Mouse (Mus musculus) adrenal gland, postnatal 36 days (tissue): ENCODE data around the gene Gpx6. TPM values are rescaled to one million over a fixed set of nuclear protein-coding genes. Genes with fewer than 3 reads are reported as not detected.
A peak's percentile ranks its signal among the peaks of the same experiment; 100 is the strongest.

Source experiments
- DNase-seq, 2 experiments: peaks; one replicate each; pipeline ENCODE4 v3.0.0; 2021; ENCODE audit warnings: mixed read lengths in 1 of 2
- long read RNA-seq, 2 experiments: library from polyadenylated mRNA; stranded (forward); transcript quantifications; one replicate each; pipeline ENCODE4 v2.0.0; 2021; ENCODE audit warnings: borderline sequencing depth in 2 of 2
- total RNA-seq, 2 experiments: library from RNA; stranded (reverse); gene quantifications; 2 replicates each; pipeline ENCODE4 v1.2.3; 2021

The Gpx6 gene
- not detected for total RNA-seq
- long read RNA-seq, experiment 1, result 0 reads
- long read RNA-seq, experiment 2, result 0 reads

DNA sequence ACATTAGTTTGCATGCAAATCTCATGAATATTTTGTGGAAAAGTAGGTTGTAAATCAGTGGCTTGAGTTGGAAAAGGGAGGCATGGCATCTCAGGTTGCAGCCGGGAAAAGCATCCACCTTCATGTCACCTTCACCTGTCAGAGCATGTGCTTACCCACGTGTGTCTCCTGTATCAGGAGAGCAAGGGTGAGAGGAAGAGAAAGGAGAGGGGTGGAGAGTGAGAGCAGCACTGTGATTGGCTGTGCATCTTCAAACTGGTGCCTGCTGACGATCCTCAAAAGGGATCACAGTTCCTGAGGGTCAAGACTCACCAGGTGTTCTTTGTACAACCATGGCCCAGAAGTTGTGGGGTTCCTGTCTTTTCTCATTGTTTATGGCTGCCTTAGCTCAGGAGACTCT, at the start of gene Gpx6:
Gene Gpx6, plus strand, starts transcription at position 200 of the 400 bp plus-strand sequence.
- DNase-seq, result no peak

DNA sequence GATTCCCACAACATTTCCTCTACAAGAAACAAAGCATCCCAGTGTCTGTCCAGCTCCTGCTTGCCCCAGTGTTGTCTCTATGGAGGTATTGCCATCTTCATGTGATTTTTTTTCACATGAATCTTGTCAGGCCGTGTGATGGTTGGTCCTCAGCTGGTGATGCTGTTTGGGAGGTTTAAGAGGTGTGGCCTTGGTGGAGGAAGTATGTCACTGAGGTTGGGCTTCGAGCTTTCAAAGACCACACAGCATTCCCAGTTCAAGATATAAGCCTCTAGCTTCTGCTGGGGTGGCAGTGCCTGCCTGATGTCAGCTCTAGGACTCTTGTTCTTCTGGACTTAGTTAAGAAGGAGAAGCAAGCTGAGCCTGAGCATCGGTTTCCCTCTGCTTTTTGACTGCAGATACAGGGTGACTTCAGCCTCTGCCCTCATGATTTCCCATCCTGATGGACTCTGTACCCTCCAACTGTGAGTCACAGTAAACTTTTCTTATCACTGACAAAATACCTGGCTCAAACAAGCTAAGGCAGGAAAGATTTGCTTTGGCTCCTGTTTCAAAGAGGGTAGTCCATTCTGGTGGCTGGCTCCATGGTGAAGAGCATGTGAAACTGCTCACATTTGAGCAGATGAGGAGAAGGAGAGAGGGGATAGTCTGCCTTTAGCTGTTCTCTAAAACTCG, 49.0 kb upstream of the Gpx6 start:
- no peak for DNase-seq

DNA sequence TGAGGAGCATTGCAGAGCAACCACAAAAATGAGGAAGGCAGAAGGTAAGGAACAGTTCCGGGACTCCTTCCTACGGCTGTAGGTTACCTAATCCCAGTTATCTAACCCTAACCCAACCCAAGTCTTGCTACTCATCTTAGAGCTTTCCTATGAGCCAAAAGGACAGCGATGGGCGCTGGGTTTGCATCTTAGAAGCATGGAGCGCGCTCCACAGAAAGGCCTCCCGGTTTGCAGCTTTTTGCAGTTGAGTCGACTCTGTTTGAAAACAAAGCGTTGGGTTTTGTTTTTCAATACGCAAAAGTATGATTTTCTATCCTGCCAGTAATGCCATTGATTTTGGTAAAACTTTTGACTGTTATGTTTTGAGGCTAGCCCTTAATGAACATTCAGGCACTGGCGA, 48.0 kb upstream of the Gpx6 start:
- DNase-seq, result no peak

DNA sequence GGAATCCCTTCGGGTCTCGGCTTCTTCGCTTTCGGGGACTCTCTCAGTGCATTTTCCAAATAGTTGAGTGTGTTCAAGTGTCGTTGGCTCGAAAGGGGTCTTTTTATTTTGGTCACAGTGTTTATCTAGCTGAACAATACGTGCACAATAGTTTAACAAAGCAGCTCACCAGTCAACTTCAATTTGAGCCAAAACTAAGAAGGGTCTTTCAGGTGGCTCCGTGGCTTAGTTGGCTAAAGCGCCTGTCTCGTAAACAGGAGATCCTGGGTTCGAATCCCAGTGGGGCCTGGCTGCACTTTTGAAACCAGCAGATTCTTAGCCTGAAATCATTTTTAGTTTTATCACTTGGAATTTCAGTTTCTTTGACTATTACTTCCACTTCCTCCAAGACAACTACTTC, 47.6 kb upstream of the Gpx6 start:
- no peak for DNase-seq

DNA sequence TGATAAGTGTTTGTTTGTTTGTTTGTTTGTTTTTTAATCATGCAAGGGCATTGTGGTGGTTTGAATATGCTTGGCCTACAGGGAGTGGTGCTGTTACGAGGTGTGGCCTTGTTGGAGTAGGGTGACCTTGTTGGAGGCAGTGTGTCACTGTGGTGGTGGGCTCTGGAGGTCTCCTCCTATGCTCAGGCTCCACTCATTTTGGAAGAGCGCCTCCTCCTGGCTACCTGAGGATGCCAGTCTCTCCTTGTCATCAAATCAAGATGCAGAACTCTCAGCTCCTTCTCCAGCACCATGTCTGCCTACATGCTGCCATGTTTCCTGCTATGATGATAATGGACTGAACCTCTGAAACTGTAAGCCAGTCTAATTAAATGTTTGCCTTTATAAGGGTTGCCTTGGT, 46.2 kb upstream of the Gpx6 start:
- no peak for DNase-seq

DNA sequence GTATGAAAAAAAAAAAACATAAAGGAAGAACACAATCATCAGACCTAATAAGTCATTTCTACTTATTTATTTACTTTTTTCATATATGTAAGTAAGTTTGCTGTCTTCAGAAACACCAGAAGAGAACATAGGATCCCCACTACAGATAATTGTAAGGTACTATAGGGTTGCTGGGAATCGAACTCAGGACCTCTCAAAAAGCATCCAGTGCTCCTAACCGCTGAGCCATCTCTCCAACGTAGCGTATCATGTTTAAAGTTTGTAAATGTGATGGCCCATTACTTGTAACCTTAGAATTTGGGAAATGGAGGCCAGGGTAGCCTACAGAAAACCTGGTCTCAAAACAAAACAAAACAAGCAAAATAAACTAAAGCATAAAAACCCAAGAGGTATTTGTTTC, 44.4 kb upstream of the Gpx6 start:
- DNase-seq, result no peak

DNA sequence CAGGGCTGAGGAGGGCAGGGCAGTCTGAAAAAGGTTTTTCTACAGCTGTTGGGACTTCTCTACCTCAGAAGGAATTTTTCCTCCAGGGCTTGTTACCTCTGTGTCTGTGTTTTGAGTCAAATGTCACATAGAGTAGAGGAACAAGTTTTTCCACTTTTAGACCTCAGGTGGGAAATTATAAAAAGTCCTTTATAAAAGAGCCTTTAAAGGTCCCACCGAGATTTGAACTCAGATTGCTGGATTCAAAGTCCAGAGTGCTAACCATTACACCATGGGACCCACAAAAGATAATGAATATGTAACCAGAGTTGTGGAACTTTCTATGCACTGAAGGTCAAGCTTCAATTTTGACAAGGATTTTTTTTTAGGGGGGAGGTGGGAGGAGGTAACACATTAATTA, 43.7 kb upstream of the Gpx6 start:
- DNase-seq, result no peak

DNA sequence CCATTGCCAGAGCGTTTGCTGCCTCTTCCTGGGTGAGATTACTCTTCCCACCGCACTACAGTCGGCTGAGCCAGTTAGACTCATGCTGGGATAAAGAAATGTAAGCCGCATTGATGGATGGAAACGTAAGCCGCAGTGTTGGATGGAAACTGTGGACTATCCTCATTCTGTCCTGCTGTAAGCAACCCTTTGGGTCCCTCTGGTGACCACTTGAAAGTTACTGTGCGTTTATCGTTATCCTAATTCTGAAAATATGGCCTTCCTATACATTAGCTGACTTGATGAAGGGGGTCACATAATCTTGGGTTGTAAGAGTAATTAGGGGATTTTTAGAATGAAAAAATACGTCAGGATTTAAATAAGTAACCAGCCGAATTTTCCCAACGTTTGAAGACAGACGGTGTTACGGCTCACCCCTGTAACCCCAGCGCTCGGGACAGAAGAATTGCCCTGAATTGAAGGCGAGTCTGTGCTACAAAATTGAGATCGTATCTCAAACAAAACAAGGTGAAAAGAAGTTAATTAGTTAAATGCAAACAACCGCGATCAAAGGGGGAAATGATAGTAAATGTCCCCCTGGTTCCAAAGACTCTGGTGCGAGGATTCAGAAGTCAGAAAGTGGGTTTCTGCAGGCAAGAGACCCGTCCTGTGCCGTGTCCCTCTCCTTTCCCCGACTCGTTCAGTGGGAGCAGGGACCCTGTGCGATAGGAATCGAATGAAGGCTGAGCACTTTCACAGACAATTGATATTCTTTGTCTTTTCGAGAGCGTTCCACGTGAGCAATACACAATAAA, 36.7 kb upstream of the Gpx6 start:
- peak in 1 of 2 experiments; percentile 11 for DNase-seq

DNA sequence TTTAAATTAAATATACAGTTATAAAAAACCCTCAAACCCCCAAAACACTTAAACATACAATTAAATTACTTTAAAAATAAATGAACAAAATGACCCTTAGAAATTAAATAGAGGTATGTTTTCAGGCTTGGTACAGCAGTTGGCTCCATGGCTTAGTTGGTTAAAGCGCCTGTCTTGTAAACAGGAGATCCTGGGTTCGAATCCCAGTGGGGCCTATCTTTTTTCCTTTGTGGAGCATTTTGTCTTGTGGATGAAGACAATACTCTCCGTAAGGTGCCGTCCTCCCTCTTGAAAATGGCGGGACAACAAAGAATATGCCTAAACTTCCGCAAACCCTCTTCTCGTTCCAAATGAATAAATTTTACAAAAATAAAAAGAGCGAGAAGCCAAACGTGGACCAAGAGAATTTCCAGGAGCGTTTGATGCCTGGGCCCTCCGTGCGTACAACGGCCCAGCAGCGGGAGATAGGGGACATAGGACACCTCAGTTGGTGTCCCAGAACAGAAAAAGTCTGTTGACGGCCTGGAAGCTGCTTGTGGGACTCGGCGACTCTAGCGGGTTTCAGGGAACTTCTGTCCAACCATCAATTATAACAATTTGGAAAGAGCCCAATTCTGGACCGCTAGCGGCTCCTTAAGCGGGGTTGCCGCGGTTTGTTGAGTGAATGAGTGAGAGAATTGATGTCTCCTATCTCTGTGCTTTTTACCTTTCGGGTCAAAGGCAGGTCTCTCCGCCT, 35.9 kb upstream of the Gpx6 start:
- DNase-seq, result peak; percentile 75 to 79

DNA sequence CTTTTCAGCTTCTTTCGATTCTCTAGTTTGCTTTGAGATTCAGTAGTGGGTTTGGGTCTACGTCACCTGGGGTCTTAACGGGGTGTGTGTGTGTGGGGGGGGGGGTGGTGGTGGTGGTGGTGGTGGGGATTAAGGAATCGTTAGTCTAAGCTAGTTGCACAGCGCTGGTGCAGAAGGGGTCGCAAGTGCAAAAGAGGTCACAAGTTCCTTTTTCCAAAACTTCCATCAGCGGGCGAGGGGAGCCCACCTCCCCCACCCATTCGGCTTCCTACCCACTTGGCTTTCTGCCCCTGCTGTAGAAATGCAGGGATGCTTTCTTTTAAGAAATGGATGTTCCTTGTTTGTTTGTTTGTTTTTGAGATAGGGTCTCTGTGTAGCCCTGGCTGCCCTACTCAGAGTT, 35.4 kb upstream of the Gpx6 start:
- no peak for DNase-seq

DNA sequence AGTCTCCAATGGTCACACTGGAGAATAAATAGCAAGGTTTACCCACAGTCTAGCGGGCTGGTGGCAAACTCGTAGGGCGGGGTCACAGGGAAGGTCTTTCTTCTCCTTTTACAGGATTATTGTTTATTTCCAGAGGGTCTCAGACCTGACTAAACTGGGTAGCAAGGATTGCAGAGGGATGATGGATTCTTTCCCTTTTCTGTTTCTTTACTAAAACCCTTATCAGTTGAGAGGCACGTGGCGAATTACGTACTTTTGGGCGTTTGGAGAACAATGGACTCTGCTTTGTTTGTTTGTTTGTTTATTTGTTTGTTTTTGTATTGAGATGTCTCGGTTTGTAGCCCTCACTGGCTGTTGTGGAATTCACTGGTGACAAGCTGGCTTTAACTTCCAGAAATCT, 32.8 kb upstream of the Gpx6 start:
- DNase-seq, result no peak

DNA sequence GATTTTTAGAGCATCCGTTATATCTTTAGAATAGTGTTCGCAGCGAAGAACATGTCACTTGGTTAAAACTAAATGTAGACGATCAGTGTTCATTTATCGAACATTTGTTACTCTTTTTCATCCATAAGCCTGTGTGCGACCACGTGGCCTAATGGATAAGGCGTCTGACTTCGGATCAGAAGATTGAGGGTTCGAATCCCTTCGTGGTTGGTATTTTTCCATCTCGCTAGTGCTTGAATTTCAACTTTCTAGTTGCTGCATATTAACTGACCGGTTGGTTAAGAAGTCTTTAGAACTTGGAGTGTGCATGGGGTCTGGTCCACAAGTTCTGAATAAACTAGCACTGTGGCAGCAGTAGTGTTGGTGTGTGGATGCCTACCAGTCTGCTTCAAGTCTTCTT, 32.4 kb upstream of the Gpx6 start:
- peak; percentile 74 to 82 for DNase-seq

DNA sequence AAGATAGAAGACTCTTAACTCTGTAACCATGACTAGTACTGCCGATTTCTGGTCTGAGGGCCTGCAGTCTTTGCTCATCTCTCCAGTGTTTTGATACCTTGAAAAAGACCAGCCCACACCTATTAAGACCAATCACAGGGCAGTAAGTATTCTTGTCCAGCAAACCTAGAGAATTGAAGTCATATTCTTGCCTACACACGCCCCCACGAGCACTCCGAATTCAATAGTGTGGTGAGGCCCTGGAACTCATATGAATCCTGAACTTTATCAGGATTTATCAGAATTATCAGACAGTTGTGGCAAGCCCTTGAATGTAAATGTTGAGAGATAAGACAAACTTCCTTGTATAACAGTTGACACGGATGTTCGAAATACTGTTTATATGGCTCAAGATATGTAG, 19.3 kb upstream of the Gpx6 start, which contains the start of gene Gpx5:
Gene Gpx5, minus strand, starts transcription at position 101 of the 400 bp plus-strand sequence.
- no peak for DNase-seq

DNA sequence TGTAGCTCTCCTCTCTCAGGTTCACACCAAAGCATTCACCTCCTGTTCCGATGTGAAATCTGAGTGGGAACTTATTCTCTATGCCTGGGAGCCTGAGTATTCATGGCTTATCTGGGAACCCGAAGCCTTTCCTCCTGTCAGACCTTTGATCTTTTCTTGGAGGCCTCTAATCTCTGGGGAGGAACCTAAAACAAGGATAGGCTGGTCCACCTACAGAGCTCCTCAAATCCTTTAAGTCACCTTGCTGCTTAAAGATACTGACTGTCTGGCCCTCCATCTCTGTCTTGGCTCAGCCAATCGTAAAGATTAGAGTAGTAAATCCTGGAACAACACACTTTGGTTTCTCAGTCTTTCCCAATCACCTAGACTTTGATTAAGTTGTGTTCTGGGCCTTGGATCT, 13.4 kb upstream of the Gpx6 start:
- no peak for DNase-seq

DNA sequence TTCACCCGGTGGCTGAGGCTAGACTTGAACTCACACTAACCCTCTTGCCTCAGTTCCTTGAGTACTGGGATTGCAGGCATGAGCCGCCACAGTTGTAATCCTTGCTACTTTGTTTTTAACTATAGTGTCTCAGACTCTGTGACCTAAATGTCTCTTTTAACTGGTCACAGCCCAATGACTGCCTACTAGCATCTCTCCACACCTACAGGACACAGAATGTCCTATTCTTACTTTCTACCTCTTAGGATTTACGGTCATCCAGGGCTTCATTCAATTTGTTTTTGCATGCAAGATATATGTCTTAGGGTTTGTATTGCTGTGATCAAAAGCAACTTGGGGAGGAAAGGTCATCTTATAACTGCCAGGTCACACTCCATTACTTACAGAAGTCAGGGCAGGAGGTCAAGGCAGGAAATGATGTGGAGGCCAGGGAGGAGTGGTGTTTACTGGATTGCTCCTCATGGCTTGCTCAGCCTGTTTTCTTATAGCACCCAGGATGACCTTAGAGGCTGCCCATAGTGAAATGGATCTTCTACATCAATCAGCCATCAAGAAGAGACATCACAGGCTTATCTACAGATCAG, 7.3 kb upstream of the Gpx6 start:
- no peak for DNase-seq

DNA sequence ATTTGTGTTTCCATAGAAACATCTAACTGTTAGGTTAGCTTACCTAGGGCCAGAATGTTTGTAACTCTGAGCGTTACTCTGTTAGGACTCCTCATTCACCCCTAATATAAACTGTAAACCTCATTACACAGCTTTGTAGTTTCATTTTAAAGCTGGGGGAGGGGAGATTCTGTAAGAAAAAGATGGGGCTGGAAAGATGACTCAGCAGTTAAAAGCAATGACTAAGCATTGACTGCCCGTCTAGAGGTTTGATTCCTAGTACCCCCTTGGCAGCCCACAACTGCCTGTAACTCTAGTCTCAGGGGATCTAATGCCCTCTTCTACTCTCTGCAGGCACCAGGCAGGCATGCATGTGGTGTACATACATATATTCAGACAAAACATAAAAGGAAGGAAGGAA, 2.1 kb upstream of the Gpx6 start:
- DNase-seq, result no peak

DNA sequence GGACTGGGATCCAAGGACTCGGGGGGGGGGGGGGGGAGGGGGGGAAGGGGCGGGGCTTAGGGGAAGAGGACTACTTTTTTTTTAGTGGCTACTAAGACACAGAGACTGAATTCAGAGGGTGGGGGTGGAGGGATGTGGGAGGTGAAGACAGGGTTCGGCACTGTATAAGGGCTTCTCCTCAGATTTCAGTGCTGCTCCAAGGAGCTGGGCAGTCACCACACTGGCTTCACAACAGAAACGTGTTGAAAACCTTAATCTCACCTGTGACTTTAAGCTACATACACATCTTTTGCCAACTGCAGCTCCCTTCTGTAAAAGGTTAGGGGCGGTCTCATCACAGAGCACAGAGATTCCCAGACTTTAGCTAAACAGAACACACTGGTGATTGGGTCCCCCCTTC, 929 bp downstream of the Gpx6 start:
- DNase-seq, result no peak

DNA sequence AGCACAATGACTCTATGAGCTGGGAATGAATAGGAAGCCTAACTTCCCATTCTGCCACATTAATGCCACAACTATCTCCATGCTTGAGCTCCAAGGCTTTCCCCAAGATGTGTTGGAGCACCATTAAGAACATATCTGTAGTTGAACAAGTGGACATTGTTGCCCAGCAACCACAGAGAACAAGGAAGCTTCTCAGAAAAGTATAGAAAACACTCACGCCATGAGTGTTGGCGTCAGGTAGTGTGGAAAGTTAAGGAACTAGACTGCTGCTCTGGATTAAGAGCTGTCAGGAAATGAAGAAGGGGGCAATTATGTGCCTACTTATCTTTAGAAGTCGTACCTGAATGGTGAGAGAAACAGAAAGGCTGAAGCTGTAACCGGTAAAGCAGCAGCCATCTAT, 2.0 kb downstream of the Gpx6 start:
- no peak for DNase-seq

DNA sequence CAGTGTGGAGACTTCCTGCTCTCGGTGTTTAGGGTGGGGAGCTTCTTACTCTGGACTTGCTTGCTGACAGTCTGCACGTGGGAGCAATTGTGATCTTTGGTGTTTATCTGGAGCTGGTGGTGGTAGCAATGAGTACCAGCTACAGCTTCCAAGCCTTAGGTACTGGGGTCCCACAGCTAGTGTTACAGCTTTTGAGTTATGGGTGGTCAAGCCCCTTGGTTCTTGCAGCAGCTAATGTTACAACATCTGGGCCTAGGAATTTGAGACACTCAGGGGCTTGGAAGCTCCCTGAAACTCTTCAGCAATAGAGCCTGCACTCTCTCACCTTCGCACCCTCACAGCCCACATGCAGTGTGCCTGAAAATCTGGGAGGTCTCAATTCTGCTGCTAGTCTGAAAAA, 8.3 kb downstream of the Gpx6 start:
- no peak for DNase-seq

DNA sequence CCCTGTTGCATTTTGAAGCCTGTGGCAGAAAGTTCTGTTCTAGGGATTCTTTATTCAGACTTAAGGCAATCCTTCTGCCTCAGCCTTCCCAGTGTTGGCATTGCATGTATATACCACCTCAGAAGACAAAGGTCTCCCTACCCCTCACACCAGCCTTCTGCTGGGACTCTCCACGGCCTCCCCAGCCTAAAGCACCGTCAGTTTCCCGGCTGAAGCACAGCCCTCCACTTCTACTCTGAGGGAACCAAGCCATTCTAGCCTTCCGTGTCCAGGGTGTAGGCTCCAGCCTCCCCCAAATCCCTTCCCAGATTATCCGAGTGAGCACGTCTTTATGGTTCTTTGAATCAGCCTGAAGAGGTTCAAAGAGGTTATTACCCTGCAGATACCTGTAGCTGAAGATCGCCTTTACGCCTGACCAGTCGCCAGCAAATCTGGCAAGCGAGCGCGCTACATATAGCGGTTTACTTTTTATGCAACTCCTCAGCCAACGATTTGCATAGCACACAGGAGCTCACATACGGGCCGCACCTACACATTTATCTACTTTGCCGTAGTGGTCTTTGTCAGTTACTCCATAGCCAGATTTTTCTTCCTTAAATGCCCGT, 10.1 kb downstream of the Gpx6 start:
- no peak for DNase-seq

DNA sequence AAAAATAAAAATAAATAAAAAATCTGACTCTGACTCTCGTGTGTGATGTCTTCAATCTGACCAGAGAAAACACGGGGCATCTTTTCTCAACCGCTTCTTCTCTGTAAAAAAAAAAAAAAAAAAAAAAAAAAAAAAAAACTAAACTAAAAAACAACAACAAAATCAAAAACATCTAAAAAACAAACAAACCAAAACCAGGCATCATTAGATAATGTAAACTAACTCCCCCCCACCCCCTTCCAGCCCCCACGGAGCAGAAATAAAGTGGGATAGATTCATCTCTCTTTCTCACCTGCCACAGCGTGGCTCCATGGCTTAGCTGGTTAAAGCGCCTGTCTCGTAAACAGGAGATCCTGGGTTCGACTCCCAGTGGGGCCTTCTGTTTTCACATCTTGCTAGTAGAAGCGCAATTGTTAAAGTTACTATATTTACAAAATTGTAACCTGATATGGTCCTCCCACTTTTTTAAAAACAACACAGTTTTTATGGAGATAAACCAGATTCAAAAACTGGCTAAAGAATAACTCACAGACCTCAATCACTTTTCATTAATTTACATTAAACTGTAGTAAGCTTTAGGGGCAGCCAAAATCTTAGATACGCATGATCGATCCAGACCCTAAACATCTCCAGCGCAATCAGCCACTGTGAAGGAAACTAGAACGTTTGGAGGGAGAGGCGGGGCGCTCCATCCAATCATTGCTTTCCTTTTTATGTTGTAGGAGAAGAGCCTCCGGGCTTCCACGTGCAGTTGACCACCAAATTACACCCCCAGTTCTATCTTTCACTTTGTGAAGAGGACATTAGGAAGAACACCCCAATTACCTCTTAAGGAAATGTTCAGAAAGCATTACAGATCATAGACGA, 10.8 kb downstream of the Gpx6 start:
- DNase-seq, result no peak
